Mouse (Mus musculus) ZHBTc4 (cell line): Measurements from ENCODE around the gene Lyrm9.
A peak's percentile ranks its signal among the peaks of the same experiment; 100 is the strongest.

Experiments used
- DNase-seq: peaks from one replicate; pipeline ENCODE4 v3.0.0-alpha.2; 2011; ENCODE audit warnings: low read depth, low spot score

Lyrm9 gene

DNA sequence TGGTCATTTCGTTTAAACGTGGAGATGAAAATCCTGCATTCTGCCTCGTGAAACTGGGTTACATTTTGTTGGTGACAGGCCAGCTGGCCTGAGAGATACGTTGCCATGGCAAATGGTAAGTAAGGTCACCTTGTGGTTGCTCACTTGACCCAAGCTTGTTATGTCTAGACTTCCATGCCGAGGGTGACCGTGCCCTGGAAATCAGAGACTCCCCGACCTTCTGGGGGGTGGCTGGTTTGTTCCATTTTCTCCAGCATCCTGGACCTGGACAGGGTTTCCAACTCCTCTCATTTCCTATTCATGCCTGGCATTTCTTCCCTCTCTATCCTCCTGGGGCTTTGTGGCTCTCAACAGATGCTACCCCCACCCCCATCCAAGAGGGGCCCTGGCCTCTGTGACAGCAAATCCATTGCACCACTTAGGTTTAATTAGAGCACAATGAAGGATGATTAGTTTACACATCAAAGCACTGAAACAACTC, 11.9 kb upstream of the Lyrm9 start:
- DNase-seq = no peak

DNA sequence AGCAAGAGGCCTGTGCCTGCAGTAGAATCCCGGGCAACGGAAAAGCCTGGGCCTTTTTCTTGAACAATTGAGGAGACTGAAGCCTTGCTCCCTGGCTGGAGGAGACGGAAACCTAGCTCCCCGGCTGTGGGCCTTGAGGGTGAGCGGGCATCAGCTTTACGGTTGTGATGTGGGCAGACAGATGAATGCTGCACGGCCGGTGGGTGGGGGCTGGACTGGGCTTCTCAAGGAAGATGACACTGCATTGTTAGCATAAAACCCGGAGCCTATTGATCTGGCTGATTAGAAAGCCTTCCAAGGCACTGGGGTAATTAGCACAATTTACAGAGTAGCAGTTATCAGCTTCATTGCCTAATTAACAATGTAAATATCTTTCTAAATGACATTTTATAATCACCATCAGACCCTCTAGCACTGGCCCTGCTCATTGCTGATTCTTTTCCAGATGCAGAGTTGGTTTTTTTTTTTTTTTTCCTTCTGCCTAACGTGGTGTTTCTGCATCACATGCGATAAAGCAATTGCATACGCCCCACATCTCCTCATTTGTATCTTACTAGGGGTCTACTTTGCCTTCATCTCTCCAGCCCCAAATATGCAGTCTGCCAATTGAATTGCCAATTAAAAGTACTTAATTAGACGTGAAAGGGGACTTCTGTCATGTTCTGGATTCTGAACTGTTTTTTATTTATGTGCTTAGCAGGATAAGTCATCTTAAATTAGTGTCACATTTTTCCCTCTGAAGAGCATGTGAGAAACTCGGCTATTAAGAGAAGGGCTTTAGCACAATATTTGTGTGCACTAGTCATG, 10.2 kb upstream of the Lyrm9 start:
- no peak for DNase-seq

DNA sequence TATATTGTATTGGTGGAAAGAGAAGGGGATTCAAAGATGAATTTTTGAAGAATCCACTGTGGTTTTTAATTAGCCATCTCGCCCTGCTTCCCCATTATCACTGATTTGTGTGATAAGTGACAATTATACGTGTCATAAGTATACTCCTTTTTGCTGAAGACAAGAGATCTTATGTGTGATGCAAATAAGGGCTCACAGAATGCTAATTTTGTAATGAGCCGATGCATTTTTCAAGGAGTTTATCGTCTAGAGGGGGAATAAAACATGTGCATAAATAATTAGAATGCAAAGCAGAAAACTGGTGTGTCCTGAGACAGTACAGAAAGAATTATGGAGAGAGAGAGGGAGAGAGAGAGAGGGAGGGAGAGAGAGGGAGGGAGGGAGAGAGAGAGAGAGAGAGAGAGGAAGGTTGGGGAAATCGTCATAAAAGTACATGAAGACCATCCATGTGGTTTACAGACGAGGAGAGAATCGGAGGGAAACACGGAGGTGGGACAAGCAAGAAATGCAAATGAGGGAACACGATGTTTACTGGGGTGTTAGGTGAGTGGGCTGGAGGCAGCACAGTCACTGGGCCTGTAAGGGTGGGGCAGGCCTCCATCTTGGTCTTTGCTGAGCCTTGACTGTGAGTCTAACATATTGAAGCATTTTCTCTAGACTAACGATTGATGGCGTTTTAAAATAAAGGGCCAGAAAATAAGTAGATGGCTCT, 8.9 kb upstream of the Lyrm9 start:
- no peak for DNase-seq

DNA sequence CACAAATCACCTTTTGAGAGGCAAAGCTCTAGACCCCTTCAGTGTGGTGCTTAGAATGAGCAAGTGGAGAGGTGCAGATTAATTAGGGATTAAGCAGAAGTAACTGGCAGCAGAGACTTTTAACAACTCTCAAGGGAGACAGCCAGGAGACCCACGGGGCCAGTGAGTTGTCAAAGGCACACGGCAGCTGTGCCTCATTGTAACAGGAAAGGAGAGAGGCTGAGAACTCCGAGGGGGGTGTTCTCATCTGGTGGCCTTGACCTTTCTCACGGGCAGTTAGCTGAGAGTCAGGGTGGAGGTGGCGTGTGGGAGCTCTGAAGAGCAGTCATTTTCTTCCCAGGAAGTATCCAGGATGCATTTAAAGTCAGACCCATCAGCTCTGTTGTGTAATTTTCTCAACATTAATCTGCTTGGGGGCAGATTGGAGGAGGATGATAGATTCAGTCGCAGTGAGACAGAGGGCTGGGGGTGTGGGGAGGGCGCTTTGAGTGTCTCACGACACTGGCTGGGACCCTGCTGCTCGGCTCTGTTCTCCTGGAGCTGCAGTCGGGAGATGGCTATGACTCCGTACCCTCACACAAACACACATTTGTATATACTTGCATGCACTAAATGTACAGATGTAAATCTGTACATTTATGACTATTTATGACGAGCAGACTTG, 5.9 kb upstream of the Lyrm9 start:
- DNase-seq = peak; percentile 66

DNA sequence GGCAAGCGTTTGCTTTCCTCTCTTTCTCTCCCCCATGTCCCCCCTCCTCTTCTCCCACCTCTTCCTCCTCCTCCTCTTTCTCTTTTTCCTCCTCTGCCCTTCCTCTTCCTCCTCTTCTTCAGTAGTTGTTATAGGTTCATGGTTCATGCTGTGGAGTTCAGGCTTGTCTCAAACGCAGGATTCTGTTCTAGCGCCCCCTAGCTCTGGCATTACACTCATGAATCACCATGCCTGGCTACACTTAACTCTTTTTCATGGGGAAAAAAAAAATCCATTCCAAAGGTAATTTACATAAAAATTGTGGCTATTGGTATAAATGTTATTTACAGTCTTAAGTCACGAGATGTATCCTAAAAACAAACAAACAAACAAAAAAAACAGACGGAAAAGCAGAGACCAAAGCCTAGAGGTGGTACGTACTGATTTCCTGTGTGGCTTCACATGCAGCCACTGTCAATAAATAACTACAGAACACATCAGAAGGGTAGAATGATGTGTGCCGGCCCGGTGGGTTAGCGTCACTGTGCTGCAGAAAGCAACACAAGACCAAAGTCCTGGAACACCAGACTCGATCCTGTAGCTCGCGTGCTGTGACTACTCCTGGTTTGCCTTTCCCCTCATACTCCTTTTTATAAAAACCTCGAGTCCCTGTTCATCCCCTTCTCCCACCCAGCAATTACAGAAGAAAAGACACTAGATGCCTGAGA, 3.4 kb upstream of the Lyrm9 start:
- peak; percentile 65 for DNase-seq

DNA sequence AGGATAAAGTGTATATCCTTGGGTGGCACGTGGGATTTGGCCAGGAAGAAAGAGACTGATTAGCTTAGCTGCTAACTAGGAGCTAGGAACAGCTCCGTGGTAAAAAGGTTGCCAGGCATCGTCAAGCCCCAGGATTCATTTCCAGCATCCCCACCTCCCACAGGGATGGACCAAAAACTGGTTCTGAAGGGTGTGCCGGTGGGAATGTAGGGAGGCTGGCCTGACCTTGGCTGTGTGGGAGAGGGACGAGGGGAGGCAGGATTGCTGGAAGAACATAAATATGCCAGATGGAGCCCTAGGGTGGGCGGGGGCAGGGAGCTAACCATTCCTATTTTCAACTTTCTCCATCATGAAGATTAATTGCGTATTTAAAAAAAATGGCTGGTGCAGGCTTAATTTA, 1.2 kb downstream of the Lyrm9 start:
- no peak for DNase-seq

DNA sequence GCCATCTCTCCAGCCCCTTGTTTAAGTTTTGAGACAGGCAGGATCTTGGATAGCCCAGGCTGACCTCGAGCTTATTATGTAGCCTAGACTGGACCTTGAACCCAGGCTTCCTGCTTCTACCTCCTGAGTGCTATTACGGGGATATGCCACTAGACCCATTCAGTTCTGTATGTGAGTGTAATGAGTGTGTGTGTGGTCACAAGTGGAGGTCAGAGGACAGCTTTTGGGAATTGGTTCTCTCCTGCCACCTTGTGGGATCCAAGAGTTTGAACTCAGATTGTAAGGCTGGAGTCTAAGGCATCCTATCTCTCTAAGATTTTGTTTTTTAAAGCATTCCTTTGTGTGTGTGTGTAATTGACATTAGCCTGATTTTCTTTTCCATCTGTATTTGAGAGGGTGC, 2.0 kb downstream of the Lyrm9 start:
- DNase-seq = peak; percentile 69

DNA sequence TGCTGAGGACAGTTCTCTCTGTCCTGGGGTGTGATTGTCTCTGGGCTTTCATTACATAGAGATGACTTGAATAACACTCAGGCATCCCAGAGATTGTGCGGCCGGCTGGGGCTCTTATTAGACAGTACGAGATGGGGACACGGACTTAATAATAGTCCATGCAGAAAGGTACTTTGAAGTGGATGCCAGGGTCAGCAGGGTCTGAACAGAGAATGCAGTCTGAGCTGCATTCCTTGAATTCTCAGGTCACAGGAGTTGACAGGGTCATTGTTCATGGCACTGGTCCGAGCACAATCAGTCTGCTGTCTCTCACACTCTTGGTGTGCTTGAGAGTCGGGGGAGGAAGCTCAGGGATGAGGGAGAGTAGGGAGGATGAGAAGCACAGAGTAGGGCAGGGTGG, 3.0 kb downstream of the Lyrm9 start:
- peak; percentile 35 for DNase-seq

DNA sequence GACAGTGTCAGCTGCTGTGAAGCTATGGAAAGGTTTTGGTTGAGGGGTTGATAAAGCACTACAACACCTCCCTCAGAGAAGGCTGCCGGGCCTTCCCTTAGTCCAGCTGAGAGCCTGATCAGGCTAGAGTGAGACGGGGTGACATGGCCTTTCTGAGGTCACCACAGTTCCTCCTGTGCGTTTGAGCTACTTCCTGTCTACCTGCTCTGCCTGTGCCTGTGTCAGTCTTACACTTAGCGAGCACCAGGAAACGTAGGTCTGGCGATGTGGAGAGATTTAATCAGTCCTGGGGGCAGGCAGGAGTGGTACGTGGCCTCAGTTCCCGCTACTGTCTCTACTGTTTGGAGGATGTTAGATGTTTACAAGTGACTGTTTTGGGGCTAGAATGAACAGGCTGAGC, 3.8 kb downstream of the Lyrm9 start:
- DNase-seq = no peak

DNA sequence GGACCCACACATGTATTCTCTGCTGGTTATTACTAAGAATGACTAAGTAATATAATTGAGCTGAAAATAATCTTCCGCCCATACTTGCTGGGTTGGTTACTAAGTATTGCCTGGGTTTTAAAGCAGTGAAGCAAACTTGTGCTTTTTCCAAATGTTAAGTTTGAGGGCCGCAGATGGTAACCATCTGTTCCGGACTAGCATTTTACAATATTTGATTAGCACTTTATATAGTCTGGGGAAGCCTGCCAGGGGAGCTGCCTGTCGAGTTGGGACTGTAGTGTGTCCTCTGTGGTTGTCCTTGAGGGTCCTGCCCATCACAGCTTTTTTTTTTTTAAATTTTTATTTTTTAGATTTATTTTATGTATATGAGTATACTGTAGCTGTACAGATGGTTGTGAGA, 5.3 kb downstream of the Lyrm9 start:
- DNase-seq = no peak

DNA sequence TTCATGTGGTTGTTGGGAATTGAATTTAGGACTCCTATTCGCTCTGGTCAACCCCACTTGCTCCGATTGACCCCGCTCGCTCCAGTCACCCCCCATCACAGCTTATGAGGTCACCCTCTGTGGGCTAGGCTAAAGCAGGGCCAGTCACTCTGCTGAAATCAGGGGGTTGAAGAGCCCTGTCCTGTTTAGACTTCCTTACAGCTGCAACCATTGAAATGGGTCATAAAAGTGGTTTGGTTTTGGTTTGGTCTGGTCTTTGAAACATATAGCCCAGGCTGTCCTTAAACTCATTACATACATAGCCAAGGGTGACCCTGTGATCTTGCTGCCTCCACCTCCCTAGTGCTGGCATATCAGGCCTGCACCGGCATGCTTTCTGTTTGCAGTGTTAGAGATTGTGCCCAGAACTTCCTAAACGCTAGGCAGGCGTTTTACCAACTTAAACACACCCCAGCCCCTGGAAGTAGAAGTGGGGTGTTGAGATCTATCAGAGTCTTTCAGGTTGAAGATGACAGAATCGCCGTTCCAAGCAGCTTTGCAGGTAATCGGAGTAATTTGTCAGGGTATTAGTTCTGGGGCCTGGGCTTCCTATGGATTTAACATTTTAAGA, 5.8 kb downstream of the Lyrm9 start:
- no peak for DNase-seq

DNA sequence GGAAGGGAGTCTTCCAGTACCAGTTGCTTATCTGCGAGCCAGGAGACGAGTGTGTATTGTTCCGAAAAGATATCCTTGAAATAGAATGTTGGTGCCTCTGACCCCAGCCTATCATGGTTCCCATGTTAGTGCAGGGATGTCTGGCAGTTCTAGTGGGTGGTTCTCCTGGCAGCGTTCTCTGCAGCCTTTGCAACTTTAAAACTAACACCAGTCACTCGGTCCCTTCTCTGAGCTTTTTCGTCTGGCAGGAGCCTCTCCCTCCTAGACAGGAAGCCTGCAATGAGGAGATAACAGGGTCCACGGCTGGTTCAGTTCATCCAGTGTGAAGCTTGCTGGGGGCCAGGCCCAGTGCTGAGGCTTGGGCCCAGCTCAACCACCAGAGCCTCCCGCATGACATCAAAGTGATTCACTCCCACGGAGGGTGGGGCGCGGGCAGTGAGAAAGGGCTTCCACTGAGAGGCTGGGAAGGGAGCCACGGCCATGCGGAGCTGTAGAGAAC, 6.5 kb downstream of the Lyrm9 start:
- no peak for DNase-seq

DNA sequence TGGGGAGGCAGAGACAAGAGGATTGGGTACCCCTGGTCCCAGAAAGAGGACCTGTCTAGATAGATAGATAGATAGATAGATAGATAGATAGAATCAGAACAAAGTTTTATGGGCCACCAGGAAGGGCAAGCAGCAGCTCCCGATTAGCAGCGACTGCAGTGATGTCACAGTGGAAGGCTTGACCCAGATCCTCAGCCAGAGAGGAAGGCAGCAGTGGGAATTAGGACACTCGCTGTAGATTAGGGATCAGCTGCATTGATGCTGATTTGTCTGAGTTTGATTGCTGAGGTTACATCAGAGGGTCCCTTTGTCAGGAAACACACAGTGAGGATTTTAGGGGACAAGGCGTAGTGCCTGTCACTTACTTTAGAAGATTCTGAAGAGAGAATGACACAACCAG, 10.1 kb downstream of the Lyrm9 start:
- DNase-seq = no peak

DNA sequence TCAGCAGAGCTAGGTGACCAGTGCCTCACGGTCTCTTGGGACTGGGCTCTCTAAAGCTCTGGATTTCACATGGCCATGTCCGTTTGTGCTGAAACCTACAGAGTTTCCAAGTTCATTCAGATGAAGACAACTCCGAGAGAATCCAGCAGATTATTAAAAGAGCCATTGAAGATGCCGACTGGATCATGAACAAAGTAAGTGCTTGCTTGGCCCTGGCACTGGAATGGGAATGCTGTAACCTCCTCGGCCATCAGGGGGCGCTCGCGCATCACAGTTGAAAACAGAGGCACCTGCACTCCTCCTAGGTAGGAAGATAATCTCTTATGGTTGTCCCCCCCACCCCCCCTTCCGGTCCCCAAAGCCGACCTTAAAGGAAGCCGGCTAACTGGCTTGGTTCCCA, 11.6 kb downstream of the Lyrm9 start:
- DNase-seq = peak; percentile 75

DNA sequence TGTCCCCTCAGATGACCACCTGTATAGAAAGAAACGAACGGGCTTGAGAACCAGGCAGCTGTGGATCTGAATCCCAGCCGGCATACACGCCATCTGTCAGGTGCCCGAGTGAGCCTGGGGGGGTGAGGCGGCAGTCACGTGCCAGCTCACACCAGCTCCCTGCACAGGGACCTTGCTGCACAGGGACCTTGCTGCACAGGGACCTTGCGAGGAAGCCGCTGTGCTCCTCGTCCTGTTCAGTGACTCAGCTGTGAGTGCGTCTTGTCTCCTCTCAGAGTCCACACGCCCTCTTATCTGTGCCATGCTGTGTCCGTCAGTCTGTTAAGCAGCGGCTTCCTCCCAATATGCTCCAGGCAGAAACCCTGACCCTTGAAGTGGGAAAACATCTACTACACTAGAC, 13.1 kb downstream of the Lyrm9 start:
- no peak for DNase-seq

DNA sequence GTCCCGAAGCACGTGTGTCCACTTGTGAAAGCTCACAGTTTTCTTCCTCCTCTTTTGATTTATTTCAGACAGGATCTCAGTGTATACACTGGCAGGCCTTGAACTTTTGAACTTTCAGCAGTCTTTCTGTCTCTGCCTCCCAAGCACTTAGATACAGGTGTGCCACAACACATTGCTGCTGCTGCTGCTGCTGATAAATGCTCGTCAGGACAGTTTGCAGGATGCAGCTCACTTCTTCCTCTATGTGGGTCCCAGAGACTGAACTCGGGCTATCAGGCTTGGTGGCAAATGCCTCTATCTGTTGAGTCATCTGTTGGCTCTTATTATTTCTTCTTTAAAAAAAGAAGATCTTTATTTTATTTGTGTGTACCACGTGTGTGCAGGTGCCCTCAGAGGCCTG, 13.8 kb downstream of the Lyrm9 start:
- no peak for DNase-seq

DNA sequence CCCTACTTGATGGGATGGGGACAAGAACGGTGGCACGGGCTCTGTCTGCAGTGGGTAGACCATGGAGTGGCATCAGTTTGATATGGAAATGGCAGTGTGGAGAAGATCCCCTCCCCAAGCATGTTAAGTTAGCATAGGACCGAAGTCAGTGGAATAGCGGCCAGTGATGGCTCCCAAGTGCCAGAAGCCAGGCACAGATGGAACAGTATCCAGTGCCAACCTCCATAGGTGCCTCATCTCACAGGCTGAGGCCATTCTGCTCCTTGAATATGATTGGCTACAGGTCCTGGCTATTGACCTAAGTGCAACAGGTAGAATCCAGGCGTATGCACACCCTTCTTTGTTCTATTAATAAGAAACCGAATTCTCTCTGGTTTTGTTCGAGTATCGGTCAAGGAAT, 15.6 kb downstream of the Lyrm9 start:
- no peak for DNase-seq

DNA sequence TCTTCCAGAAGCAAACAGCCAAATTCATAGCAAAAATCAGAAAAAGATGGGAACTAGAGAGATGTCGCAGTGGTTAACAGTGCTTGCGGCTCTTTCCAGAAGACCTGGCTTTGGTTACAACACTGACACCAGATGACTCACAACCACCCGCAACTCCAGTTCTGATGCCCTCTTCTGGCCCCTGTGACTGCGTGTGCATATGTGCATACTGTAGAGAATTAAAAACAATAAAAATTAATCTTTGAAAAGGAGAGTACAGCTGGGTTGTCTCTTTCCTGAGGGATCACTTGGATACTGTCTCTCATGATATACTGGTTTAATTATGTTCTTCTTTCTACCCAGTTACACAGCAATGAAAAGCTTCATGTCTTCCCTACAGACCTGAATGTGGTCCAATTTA, 20.2 kb downstream of the Lyrm9 start:
- no peak for DNase-seq

DNA sequence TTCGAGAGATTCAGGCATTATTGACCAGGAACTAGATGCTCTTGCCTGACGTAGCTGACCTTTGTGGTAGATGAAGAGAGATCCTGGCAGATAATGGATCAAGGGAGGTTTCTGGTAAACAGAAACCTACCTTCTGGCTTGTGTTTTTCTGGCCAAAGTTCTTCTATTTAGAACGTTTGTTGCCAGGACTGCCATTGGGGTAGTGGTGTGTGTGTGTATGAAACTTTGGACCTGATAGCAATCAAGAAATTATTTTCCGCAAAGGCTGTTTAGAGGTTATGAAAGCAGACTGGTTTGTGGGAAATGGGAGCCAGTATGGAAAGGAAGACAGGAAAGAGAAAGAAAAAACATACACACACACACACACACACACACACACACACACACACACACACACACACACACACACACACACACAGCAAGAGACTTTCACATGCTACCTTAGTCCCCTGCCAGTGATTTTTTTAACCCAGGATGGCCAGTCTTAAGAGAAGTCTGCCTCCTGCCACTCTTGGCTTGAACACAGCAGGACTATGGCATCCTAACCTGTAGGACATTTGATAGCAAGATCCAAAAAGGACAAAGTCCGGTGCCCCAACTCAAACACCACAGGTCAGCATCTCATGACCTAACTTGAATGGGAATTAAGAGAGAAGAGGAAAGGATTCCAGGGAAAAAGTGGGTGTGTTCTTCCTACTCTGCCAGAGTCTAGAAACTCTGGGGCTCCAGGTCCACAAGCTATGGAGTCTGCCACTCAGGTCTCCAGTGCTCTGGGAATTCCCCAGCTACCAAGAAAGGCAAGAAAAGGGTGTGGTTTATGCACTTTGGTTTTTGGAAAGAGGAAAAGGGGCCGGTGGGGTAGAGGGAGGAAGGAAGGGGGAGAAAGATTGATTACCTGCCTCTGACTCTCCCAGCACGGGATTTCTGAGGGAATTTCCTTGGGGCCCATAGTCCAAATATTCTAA, 21.8 kb downstream of the Lyrm9 start:
- DNase-seq = no peak

DNA sequence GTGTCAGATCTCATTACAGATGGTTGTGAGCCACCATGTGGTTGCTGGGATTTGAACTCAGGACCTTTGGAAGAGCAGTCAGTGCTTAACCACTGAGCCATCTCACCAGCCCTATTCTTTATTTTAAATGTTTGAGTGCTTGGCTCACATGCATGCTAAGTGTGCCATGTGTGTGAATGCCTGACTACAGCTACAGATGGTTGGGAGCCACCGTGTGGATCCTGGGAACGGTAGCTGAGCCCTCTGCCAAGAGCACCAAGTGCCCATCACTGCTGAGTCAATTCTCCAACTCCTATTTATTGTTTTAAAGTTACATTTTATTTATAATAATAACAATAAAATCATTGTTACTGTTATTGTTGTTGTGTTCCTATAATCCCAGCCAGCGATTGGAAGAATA, 23.5 kb downstream of the Lyrm9 start:
- no peak for DNase-seq
